Mouse (Mus musculus) spleen, adult 2 months (tissue): Measurements from ENCODE around the gene Habp2.

Experiments
- CTCF ChIP-seq: fragments of 200-500 bp; IDR thresholded peaks from 2 replicates; pipeline ENCODE4 v1.5.1; 2011; ENCODE audit warnings: mild to moderate bottlenecking, inconsistent platforms; ENCODE audit not compliant: insufficient read depth, insufficient read length, insufficient replicate concordance; ENCODE audit errors: extremely low read depth
- POLR2A ChIP-seq: fragments of 200-500 bp; IDR thresholded peaks from 2 replicates; pipeline ENCODE4 v1.6.1; 2011; ENCODE audit warnings: low read depth, low read length, inconsistent platforms

DNA sequence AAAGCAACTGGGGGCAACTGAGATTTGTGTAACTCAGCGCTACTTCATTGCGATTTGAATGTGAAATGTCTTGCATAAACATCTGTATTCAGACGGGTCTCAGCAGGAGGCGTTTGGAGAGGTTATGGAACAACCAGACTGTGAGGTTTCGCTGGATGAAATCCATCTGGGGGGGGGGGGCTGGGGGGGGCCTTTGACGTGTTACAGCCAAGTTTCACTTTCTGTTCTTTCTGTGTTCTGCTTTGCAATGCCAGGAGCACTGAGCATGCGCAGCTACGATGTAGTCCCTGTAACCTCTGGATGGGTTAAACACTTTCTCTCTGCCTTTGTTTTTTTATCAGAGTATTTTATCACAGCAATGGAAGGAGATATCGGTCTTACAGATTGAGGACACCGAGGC is 33.7 kb upstream of the Habp2 start:
- no peak for TF ChIP-seq CTCF
- no peak for TF ChIP-seq POLR2A
